Mouse (Mus musculus) bone marrow, adult 2 months (tissue): Measurements from ENCODE around the gene Myt1.

Source experiments
- CTCF ChIP-seq: fragments of 200-500 bp; IDR thresholded peaks from 2 replicates; pipeline ENCODE4 v1.5.1; 2011; ENCODE audit warnings: low read length, control low read depth; ENCODE audit not compliant: control insufficient read depth, insufficient read depth
- POLR2A ChIP-seq: fragments of 200-500 bp; IDR thresholded peaks from 2 replicates; pipeline ENCODE4 v1.6.1; 2011; ENCODE audit warnings: low read depth, mild to moderate bottlenecking, control low read depth, low read length, borderline replicate concordance; ENCODE audit not compliant: control insufficient read depth

DNA sequence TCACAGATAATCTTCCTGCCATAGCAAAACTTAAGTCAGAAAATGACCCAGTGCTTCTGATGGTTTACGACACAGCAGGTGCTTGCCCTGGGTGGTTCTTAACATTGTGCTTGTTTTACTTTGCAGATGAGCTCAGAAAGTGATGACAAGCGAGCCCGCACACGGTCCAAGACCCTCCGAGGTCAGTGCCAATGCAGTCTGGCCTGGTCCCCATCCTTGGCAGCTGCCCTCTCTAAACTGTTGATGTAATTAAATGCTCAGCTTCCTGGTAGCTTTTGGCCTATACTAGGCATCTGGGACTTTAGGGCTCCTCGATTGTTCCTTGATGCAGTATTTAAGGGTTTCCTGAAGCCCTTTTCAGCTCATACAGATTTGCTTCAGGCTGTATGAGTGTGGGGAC is 26.3 kb downstream of the Myt1 start:
- TF ChIP-seq CTCF (no peak), POLR2A (no peak)
